Mouse (Mus musculus): ENCODE results near the gene Pde4d. TPM values are rescaled to one million over a fixed set of nuclear protein-coding genes. Genes with fewer than 3 reads are reported as not detected.

Pde4d gene
- total and polyA plus RNA-seq, 3 experiments = 18.5 to 18.8 TPM; not detected in 1

DNA sequence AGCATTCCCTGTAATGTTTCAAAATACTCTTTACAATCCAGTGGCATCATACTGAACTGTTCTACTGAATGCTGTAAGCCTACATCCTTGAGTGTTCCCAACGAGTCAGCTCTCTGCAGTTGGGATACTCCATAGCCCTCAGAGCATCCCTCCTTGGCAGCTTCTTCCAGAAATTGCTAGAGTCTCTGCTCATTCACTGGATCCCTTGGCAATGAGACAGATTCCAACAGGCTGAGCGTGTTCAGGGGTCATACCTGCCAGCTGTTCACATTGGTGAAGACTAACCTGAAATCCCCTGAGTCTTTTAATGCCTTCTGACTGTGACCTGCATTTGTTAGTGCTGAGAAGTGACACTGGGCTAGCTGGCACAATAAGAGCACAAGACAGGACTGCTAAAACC is 1173.5 kb downstream of the Pde4d start:
- Histone ChIP-seq H3K9me3 (replicated peaks; ENCODE audit: insufficient read depth, low read length) (no peaks in the 10 kb centered on the region), H3K27ac (ENCODE audit: control insufficient read depth, low read depth, low read length) (no peak overlapping the region), H3K4me1 (ENCODE audit: control insufficient read depth in 1 of 2, insufficient read depth in 2 of 2, low read length in 2 of 2) (0 out of 4 replicates have a peak, but pooled peaks cover 0 to 2% of the 10 kb centered on the region in 2 experiments), H3K9ac (ENCODE audit: control insufficient read depth, low read depth, low read length, poor library complexity, severe bottlenecking) (no peak overlapping the region), H3K4me3 (ENCODE audit: control insufficient read depth in 1 of 2, insufficient read depth in 1 of 2, low read depth in 2 of 2, low read length in 2 of 2) (no peak overlapping the region), H3K27me3 (ENCODE audit: control insufficient read depth in 1 of 2, insufficient read depth in 2 of 2, low read length in 2 of 2) (no peaks in the 10 kb centered on the region), H3K79me2 (ENCODE audit: control insufficient read depth, insufficient read depth, low read length, poor library complexity) (no peaks in the 10 kb centered on the region), H3K36me3 (ENCODE audit: control insufficient read depth in 1 of 2, insufficient read depth in 2 of 2, low read length in 2 of 2) (no peaks in the 10 kb centered on the region)
- no peak for DNase-seq (ENCODE audit: low read depth, low spot score)
- TF ChIP-seq MAZ (IDR thresholded peaks at IDR 0.05; ENCODE audit: low read depth, low read length) (no peak), MAFK (IDR thresholded peaks at IDR 0.05; ENCODE audit: borderline replicate concordance, low read depth, low read length) (no peak), UBTF (IDR thresholded peaks at IDR 0.05; ENCODE audit: borderline replicate concordance, insufficient read depth, low read depth, low read length) (no peak), E2F4 (IDR thresholded peaks at IDR 0.05; ENCODE audit: borderline replicate concordance, low read depth, low read length) (no peak), USF2 (IDR thresholded peaks at IDR 0.05; ENCODE audit: borderline replicate concordance in 1 of 2, insufficient read depth in 1 of 2, low read depth in 1 of 2, low read length in 2 of 2) (no peak), CTCF (IDR thresholded peaks at IDR 0.05 in 2 of 3, conservative IDR thresholded peaks at IDR 0.05 in 1 of 3; ENCODE audit: control insufficient read depth in 1 of 3, insufficient read depth in 1 of 3, low read depth in 2 of 3, low read length in 3 of 3, poor library complexity in 1 of 3, severe bottlenecking in 1 of 3) (no peak), ZNF384 (IDR thresholded peaks at IDR 0.05; ENCODE audit: low read depth, low read length) (no peak), ZKSCAN1 (IDR thresholded peaks at IDR 0.05; ENCODE audit: low read depth, low read length) (no peak), MYB (IDR thresholded peaks at IDR 0.05; ENCODE audit: low read depth, low read length) (no peak), NRF1 (IDR thresholded peaks at IDR 0.05; ENCODE audit: insufficient read depth, low read depth, low read length, poor library complexity, severe bottlenecking) (no peak), POLR2AphosphoS5 (IDR thresholded peaks at IDR 0.05; ENCODE audit: borderline replicate concordance, low read depth, low read length) (no peak), ZC3H11A (IDR thresholded peaks at IDR 0.05; ENCODE audit: low read depth, low read length) (no peak), ZMIZ1 (IDR thresholded peaks at IDR 0.05; ENCODE audit: low read depth, low read length) (no peak), SIN3A (IDR thresholded peaks at IDR 0.05; ENCODE audit: low read length) (no peak), MEF2A (IDR thresholded peaks at IDR 0.05; ENCODE audit: extremely low read depth, insufficient replicate concordance, low read depth, low read length, poor library complexity, severe bottlenecking) (no peak), MYC (IDR thresholded peaks at IDR 0.05; ENCODE audit: low read depth, low read length) (no peak), GATA1 (IDR thresholded peaks at IDR 0.05; ENCODE audit: low read depth, low read length) (no peak), NELFE (IDR thresholded peaks at IDR 0.05; ENCODE audit: low read depth, low read length) (no peak)

DNA sequence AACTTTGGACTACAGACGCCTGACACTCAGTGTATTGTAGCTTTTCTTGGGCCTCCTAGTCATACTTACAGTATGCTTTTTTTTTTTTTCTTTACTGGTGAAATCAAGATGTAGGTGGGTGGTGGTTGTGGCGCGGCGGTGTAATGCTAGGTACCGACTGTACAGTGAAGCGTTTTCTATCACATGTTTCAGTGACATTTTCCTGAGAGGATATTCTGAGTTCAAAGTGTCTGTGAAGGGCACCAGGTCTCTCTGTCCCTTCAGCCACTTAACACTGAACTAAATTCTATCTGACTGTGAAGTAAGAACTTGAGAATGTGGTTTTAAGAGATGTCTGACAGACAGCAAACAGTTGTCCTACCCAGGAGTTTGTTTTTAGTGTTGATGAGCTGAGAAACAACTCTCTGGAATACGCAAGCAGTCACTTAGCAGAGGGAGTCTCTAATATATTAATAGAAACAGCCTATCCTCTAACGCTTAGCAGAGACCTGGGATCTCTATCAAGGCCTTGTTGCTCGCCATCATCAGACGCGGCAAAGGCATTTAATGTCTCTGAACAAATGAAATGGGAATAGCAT is 1175.1 kb downstream of the Pde4d start:
- Histone ChIP-seq H3K36me3 (ENCODE audit: control insufficient read depth in 1 of 2, insufficient read depth in 2 of 2, low read length in 2 of 2) (no peaks in the 10 kb centered on the region), H3K4me1 (ENCODE audit: control insufficient read depth in 1 of 2, insufficient read depth in 2 of 2, low read length in 2 of 2) (no peaks in the 10 kb centered on the region), H3K79me2 (ENCODE audit: control insufficient read depth, insufficient read depth, low read length, poor library complexity) (no peaks in the 10 kb centered on the region), H3K9ac (ENCODE audit: control insufficient read depth, low read depth, low read length, poor library complexity, severe bottlenecking) (no peak overlapping the region), H3K27me3 (ENCODE audit: control insufficient read depth in 1 of 2, insufficient read depth in 2 of 2, low read length in 2 of 2) (no peaks in the 10 kb centered on the region), H3K4me3 (ENCODE audit: control insufficient read depth in 1 of 2, insufficient read depth in 1 of 2, low read depth in 2 of 2, low read length in 2 of 2) (no peak overlapping the region), H3K9me3 (replicated peaks; ENCODE audit: insufficient read depth, low read length) (no peaks in the 10 kb centered on the region), H3K27ac (ENCODE audit: control insufficient read depth, low read depth, low read length) (no peak overlapping the region)
- no peak for TF ChIP-seq BHLHE40 (IDR thresholded peaks at IDR 0.05; ENCODE audit: borderline replicate concordance, low read depth, low read length)
- no peak for TF ChIP-seq MAX (IDR thresholded peaks at IDR 0.05; ENCODE audit: low read length)
- no peak for TF ChIP-seq UBTF (IDR thresholded peaks at IDR 0.05; ENCODE audit: borderline replicate concordance, insufficient read depth, low read depth, low read length)
- TF ChIP-seq RCOR1 (IDR thresholded peaks at IDR 0.05; ENCODE audit: low read depth, low read length) = no peak
- no peak for TF ChIP-seq ZNF384 (IDR thresholded peaks at IDR 0.05; ENCODE audit: low read depth, low read length)
- TF ChIP-seq POLR2A (IDR thresholded peaks at IDR 0.05; ENCODE audit: control insufficient read depth in 1 of 2, insufficient read depth in 1 of 2, low read depth in 1 of 2, low read length in 2 of 2, poor library complexity in 1 of 2) = no peak
- no peak for TF ChIP-seq E2F4 (IDR thresholded peaks at IDR 0.05; ENCODE audit: borderline replicate concordance, low read depth, low read length)
- no peak for TF ChIP-seq NELFE (IDR thresholded peaks at IDR 0.05; ENCODE audit: low read depth, low read length)
- no peak for TF ChIP-seq POLR2AphosphoS2 (IDR thresholded peaks at IDR 0.05; ENCODE audit: low read length)
- TF ChIP-seq CHD1 (IDR thresholded peaks at IDR 0.05; ENCODE audit: low read depth, low read length) = no peak
- DNase-seq (ENCODE audit: low read depth, low spot score) = no peak

Data from MEL (cell line).